Mouse (Mus musculus) MEL (cell line): ENCODE measurements around the gene Nsfl1c.

Experiments used
- CTCF ChIP-seq, 3 experiments: IDR thresholded peaks in 2 of 3; conservative IDR thresholded peaks in 1 of 3; 2 replicates each; pipeline ENCODE4 v1.5.1; 2011 to 2012; ENCODE audit warnings: low read length in 3 of 3, low read depth in 2 of 3, mild to moderate bottlenecking in 2 of 3, improper control_type of control experiment in 1 of 3, inconsistent platforms in 1 of 3, mixed read lengths in 1 of 3, moderate library complexity in 1 of 3; ENCODE audit not compliant: control insufficient read depth in 1 of 3, insufficient read depth in 1 of 3, poor library complexity in 1 of 3, severe bottlenecking in 1 of 3
- MAX ChIP-seq: IDR thresholded peaks from 2 replicates; pipeline ENCODE4 v1.6.1; 2011; ENCODE audit warnings: low read length, improper control_type of control experiment
- POLR2A ChIP-seq, 2 experiments: IDR thresholded peaks; 2 replicates each; pipeline ENCODE4 v1.6.1; 2011 to 2012; ENCODE audit warnings: low read length in 2 of 2, mild to moderate bottlenecking in 2 of 2, control low read depth in 1 of 2, improper control_type of control experiment in 1 of 2, low read depth in 1 of 2, moderate library complexity in 1 of 2; ENCODE audit not compliant: control insufficient read depth in 1 of 2, insufficient read depth in 1 of 2, poor library complexity in 1 of 2

- TF ChIP-seq MAX, result no peak
- no peak for TF ChIP-seq CTCF (IDR thresholded peaks at IDR 0.05 in 2 of 3, conservative IDR thresholded peaks at IDR 0.05 in 1 of 3; ENCODE audit: control insufficient read depth in 1 of 3, insufficient read depth in 1 of 3, low read depth in 2 of 3, low read length in 3 of 3, poor library complexity in 1 of 3, severe bottlenecking in 1 of 3)
- no peak for TF ChIP-seq POLR2A (IDR thresholded peaks at IDR 0.05; ENCODE audit: control insufficient read depth in 1 of 2, insufficient read depth in 1 of 2, low read depth in 1 of 2, low read length in 2 of 2, poor library complexity in 1 of 2)
Observed at GRCm38 (mm10) chr2:151486496-151486895, 7.5 kb upstream of the Nsfl1c start.
